Mouse (Mus musculus) myocyte (in vitro differentiated cells): ENCODE data around the gene Exosc7. TPM values are rescaled to one million over a fixed set of nuclear protein-coding genes. Genes with fewer than 3 reads are reported as not detected.

Experiments
- H3K27me3 ChIP-seq: one replicate; pipeline ENCODE4 v1.6.1; 2011; ENCODE audit not compliant: control insufficient read depth, insufficient read depth, insufficient read length
- H3K36me3 ChIP-seq: one replicate; pipeline ENCODE4 v1.6.1; 2011; ENCODE audit not compliant: control insufficient read depth, insufficient read depth
- H3K4me2 ChIP-seq: one replicate; pipeline ENCODE4 v1.6.1; 2011; ENCODE audit warnings: low read depth, control low read depth
- H3K4me3 ChIP-seq: one replicate; pipeline ENCODE4 v1.5.1; 2011; ENCODE audit warnings: mild to moderate bottlenecking, control low read depth, moderate library complexity
- H3K79me2 ChIP-seq: one replicate; pipeline ENCODE4 v1.6.1; 2011; ENCODE audit not compliant: control insufficient read depth, insufficient read depth
- H3ac ChIP-seq: one replicate; pipeline ENCODE4 v1.6.1; 2011; ENCODE audit not compliant: control insufficient read depth, insufficient read length
- CEBPB ChIP-seq: IDR thresholded peaks from 2 replicates; pipeline ENCODE4 v1.6.1; 2011; ENCODE audit warnings: mild to moderate bottlenecking, moderate library complexity; ENCODE audit not compliant: poor library complexity, insufficient read depth, severe bottlenecking
- E2F4 ChIP-seq: IDR thresholded peaks from one replicate; pipeline ENCODE4 v1.6.1; 2011; ENCODE audit warnings: mild to moderate bottlenecking, control low read depth, moderate library complexity; ENCODE audit not compliant: insufficient read depth
- MAX ChIP-seq: IDR thresholded peaks from one replicate; pipeline ENCODE4 v1.6.1; 2011; ENCODE audit warnings: low read depth, mild to moderate bottlenecking, control low read depth
- MYOD1 ChIP-seq, 3 experiments: IDR thresholded peaks; one replicate each; pipeline ENCODE4 v1.6.1; 2011; ENCODE audit warnings: control low read depth in 2 of 3, low read depth in 2 of 3, mild to moderate bottlenecking in 2 of 3, moderate library complexity in 1 of 3; ENCODE audit not compliant: insufficient read length in 2 of 3, control insufficient read depth in 1 of 3
- MYOG ChIP-seq, 3 experiments: IDR thresholded peaks; one replicate each; pipeline ENCODE4 v1.6.1; 2011; ENCODE audit warnings: control low read depth in 2 of 3, low read depth in 2 of 3, mild to moderate bottlenecking in 2 of 3; ENCODE audit not compliant: insufficient read length in 2 of 3, control insufficient read depth in 1 of 3, insufficient read depth in 1 of 3
- POLR2A ChIP-seq: IDR thresholded peaks from one replicate; pipeline ENCODE4 v1.6.1; 2011; ENCODE audit warnings: low read depth, mild to moderate bottlenecking, control low read depth, moderate library complexity; ENCODE audit not compliant: insufficient read length
- POLR2AphosphoS2 ChIP-seq: IDR thresholded peaks from one replicate; pipeline ENCODE4 v1.6.1; 2011; ENCODE audit warnings: low read depth, control low read depth; ENCODE audit not compliant: insufficient read length
- REST ChIP-seq: IDR thresholded peaks from one replicate; pipeline ENCODE4 v1.6.1; 2011; ENCODE audit warnings: mild to moderate bottlenecking, control low read depth, moderate library complexity; ENCODE audit not compliant: insufficient read depth, insufficient read length
- SRF ChIP-seq: IDR thresholded peaks from one replicate; pipeline ENCODE4 v1.6.1; 2011; ENCODE audit warnings: low read depth; ENCODE audit not compliant: control insufficient read depth, insufficient read length
- TCF12 ChIP-seq: IDR thresholded peaks from one replicate; pipeline ENCODE4 v1.6.1; 2011; ENCODE audit warnings: mild to moderate bottlenecking, control low read depth; ENCODE audit not compliant: poor library complexity, insufficient read depth, severe bottlenecking
- TCF3 ChIP-seq: IDR thresholded peaks from one replicate; pipeline ENCODE4 v1.6.1; 2011; ENCODE audit warnings: low read depth, control low read depth; ENCODE audit not compliant: insufficient read length
- USF1 ChIP-seq: IDR thresholded peaks from one replicate; pipeline ENCODE4 v1.6.1; 2011; ENCODE audit warnings: low read depth, mild to moderate bottlenecking, control low read depth, moderate library complexity
- polyA plus RNA-seq: library from polyadenylated mRNA; unstranded; fragments of >200 nt; fragmentation: generic; extraction: Trizol; gene quantifications from one replicate; pipeline ENCODE4 v1.2.1, GENCODE M21; 2012; ENCODE audit warnings: missing spikeins

Gene Exosc7
- polyA plus RNA-seq, 1 experiment, result 28.2 TPM

DNA sequence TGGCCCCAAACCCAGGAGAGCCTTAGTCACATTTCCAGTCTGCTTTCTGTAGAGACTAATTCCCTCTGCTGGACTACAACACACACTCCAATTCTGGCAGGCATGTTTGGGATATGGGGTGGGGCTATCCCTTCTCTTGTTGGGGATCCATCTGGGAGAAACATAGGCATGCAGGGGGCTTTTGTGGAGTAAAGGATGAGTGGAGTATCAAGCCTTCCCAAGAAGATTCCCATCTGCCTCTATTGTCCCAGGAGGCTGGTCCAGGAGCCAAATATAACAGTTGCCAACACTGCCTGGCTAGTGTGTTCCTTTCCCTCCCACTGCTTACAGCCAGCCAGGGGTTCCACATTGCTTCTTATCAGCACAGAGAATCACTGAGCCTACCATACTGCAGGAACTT, 44.7 kb downstream of the Exosc7 start:
- Histone ChIP-seq H3ac (no peak overlapping the region), H3K27me3 (no peaks in the 10 kb centered on the region), H3K79me2 (no peaks in the 10 kb centered on the region), H3K36me3 (no peaks in the 10 kb centered on the region), H3K4me2 (no peak overlapping the region), H3K4me3 (no peak overlapping the region)
- TF ChIP-seq POLR2AphosphoS2 (no peak), USF1 (no peak), POLR2A (no peak)

DNA sequence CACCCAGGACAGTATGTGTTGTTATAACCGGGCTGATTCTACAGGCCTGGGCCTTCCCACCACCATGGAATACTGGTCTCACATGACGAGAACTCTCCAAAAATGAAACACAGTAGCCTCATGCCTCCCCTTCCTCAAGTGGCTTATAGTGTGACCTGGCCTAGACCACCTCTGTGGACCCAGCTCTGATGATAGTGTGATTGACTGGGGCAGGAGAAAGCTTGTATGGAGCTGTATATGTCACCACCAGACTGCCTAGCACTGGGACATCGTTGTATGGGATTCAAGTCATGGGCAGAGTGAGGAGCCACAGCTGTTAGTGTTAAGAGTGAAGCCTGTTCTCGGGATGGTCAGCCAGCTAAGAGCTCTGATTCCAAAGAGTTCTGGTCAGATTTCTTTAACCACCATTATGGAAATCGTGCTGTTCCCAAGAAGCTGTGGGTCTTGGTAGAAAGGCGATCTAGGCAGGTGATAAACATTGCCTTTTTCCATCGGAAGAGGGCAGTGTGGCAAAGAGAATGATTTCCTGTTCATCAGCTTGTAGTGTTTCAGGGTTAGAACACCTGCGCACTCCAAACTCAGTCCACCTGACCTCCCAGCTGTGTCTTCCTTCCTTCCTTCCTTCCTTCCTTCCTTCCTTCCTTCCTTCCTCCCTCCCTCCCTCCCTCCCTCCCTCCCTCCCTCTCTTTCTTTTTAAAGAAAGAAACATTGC, 45.3 kb downstream of the Exosc7 start:
- Histone ChIP-seq H3K79me2 (no peaks in the 10 kb centered on the region), H3K27me3 (no peaks in the 10 kb centered on the region), H3K4me3 (no peak overlapping the region), H3K4me2 (no peak overlapping the region), H3K36me3 (no peaks in the 10 kb centered on the region), H3ac (no peak overlapping the region)
- TF ChIP-seq MYOD1 (IDR thresholded peaks at IDR 0.05; ENCODE audit: control insufficient read depth in 1 of 3, insufficient read length in 2 of 3, low read depth in 2 of 3), result no peak
- no peak for TF ChIP-seq TCF12
- no peak for TF ChIP-seq MYOG (IDR thresholded peaks at IDR 0.05; ENCODE audit: control insufficient read depth in 1 of 3, insufficient read depth in 1 of 3, insufficient read length in 2 of 3, low read depth in 2 of 3)
- no peak for TF ChIP-seq POLR2AphosphoS2
- no peak for TF ChIP-seq POLR2A
- no peak for TF ChIP-seq TCF3
- TF ChIP-seq SRF, result no peak
- TF ChIP-seq MAX, result no peak
- no peak for TF ChIP-seq REST
- TF ChIP-seq CEBPB, result no peak
- no peak for TF ChIP-seq E2F4
- TF ChIP-seq USF1, result no peak

DNA sequence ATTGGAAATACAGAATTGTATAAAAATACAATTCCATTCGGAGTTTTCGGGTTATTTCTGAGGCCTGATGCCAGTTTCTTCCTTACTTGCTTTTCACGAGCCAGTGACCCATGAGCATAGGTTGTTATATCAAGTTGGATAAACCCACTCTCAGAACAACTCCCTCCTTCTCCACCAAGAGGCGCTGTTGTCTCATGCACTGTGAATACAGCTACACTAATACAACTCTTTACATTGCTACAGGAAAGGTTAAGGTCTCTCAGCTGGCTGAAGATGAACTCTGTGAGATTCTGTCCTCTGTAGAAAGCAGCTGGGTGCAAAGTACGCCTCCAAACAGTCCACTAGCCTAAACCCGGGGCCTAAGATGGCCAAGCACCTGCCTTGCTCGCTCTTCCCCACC, 46.3 kb downstream of the Exosc7 start:
- H3K4me3 ChIP-seq, result no peak overlapping the region
- no peak overlapping the region for H3K4me2 ChIP-seq
- no peaks in the 10 kb centered on the region for H3K27me3 ChIP-seq
- TF ChIP-seq SRF, result no peak
- no peaks in the 10 kb centered on the region for H3K36me3 ChIP-seq
- H3ac ChIP-seq, result no peak overlapping the region
- no peaks in the 10 kb centered on the region for H3K79me2 ChIP-seq

DNA sequence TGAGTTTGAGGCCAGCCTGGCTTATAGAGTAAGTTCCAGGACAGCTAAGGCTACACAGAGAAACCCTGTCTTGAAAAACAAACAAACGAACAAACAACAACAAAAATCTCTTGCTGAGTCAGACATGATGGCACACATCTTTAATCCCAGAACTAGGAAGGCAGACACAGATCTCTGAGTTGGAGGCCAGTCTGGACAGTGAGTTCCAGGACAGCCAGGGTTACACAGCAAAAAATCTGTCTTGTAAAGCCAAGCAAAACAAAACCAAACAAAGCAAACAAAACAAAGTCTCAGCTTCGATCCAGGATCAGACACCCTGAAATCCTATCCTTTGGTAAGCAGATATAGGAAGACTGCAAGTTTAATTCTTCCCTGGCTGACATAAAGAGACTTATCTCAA, 48.8 kb downstream of the Exosc7 start:
- Histone ChIP-seq H3K27me3 (no peaks in the 10 kb centered on the region), H3K79me2 (no peaks in the 10 kb centered on the region), H3K36me3 (no peaks in the 10 kb centered on the region), H3ac (no peak overlapping the region), H3K4me3 (no peak overlapping the region), H3K4me2 (no peak overlapping the region)
- no peak for TF ChIP-seq MAX
- TF ChIP-seq TCF3, result no peak
- no peak for TF ChIP-seq E2F4
- no peak for TF ChIP-seq REST
- no peak for TF ChIP-seq TCF12
- TF ChIP-seq MYOD1 (IDR thresholded peaks at IDR 0.05; ENCODE audit: control insufficient read depth in 1 of 3, insufficient read length in 2 of 3, low read depth in 2 of 3), result no peak
- TF ChIP-seq CEBPB, result no peak
- no peak for TF ChIP-seq SRF
- TF ChIP-seq POLR2AphosphoS2, result no peak
- no peak for TF ChIP-seq USF1
- no peak for TF ChIP-seq MYOG (IDR thresholded peaks at IDR 0.05; ENCODE audit: control insufficient read depth in 1 of 3, insufficient read depth in 1 of 3, insufficient read length in 2 of 3, low read depth in 2 of 3)
- no peak for TF ChIP-seq POLR2A

DNA sequence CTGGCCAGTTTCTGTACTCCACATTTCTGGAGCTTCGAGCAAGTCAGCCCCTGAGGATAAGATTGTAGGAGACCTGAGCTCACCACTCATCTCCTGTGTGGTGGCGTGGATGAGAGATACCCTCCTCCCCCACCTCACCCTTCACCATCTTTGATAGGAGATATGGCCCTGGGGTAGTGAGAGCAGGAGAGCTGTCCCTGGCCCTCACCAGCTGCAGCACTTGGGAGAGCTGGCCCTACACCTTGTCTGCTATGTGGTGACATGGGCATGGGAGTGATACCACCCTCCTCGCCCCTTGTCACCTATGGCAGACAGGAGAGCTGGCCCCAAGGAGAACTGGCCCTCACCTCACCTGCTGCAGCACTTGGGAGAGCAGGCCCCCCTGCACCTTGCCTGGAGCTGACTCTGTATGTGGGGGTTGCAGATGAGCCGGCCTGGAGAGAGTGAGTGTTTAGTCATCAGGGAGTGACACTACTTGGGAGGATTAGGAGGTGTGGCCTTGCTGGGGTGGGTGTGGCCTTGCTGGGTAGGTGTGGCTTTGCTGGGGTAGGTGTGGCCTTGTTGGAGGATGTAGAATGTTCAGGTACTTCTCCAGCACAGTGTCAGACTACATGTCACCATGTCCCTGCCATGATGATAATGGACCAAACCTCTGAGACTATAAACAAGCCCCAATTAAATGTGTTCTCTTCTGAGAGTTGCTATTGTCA, 50.1 kb downstream of the Exosc7 start:
- Histone ChIP-seq H3K4me3 (no peak overlapping the region), H3K27me3 (no peaks in the 10 kb centered on the region), H3K36me3 (no peaks in the 10 kb centered on the region), H3K79me2 (no peaks in the 10 kb centered on the region), H3ac (no peak overlapping the region), H3K4me2 (no peak overlapping the region)
- TF ChIP-seq MYOD1 (IDR thresholded peaks at IDR 0.05; ENCODE audit: control insufficient read depth in 1 of 3, insufficient read length in 2 of 3, low read depth in 2 of 3), result no peak
- TF ChIP-seq TCF12, result no peak
